Mouse (Mus musculus) kidney, postnatal 10 days (tissue): ENCODE measurements around the gene Crtc1.

Source experiments
- DNase-seq: peaks from one replicate; pipeline ENCODE4 v3.0.0; 2021; ENCODE audit warnings: mixed read lengths

Gene Crtc1

GRCm38 (mm10) chr8:70343696-70344095 is 95.7 kb downstream of the Crtc1 start:
- DNase-seq, result peak; percentile 61

- DNase-seq, result no peak
Observed at GRCm38 (mm10) chr8:70343076-70343475, 96.3 kb downstream of the Crtc1 start.

- DNase-seq, result no peak
Observed at GRCm38 (mm10) chr8:70342007-70342406, 97.4 kb downstream of the Crtc1 start.

GRCm38 (mm10) chr8:70340659-70341058 is 98.7 kb downstream of the Crtc1 start:
- DNase-seq, result no peak

- DNase-seq, result no peak
Observed at GRCm38 (mm10) chr8:70338931-70339330, 100.4 kb downstream of the Crtc1 start.

GRCm38 (mm10) chr8:70332878-70333202 is 106.5 kb downstream of the Crtc1 start:
- no peak for DNase-seq
